Mouse (Mus musculus): ENCODE results near the gene Dlx2.

The Dlx2 gene

GRCm38 (mm10) chr2:71511209-71511608 lies 35.3 kb downstream of the Dlx2 start:
- no peak for DNase-seq (ENCODE audit: low read depth, low spot score)

- no peak for DNase-seq (ENCODE audit: low read depth, low spot score)
Measured at GRCm38 (mm10) chr2:71504852-71505251, 41.7 kb downstream of the Dlx2 start.

GRCm38 (mm10) chr2:71499276-71500230 lies 47.0 kb downstream of the Dlx2 start:
- DNase-seq (ENCODE audit: low read depth, low spot score) = no peak

GRCm38 (mm10) chr2:71497175-71497574 lies 49.4 kb downstream of the Dlx2 start:
- no peak for DNase-seq (ENCODE audit: low read depth, low spot score)

- DNase-seq (ENCODE audit: low read depth, low spot score) = no peak
Measured at GRCm38 (mm10) chr2:71494971-71495370, 51.6 kb downstream of the Dlx2 start.

- DNase-seq (ENCODE audit: low read depth, low spot score) = no peak
Measured at GRCm38 (mm10) chr2:71494503-71494902, 52.1 kb downstream of the Dlx2 start.
